Mouse (Mus musculus) liver, embryonic 16.5 days (tissue): Measurements from ENCODE around the gene Atg2a. TPM values are rescaled to one million over a fixed set of nuclear protein-coding genes. Genes with fewer than 3 reads are reported as not detected.

ENCODE experiments used
- ATAC-seq: fragments of 200-750 bp; cut with Nextera tagmentation; 2 replicates; pipeline ENCODE4 v1.8.0; 2017; ENCODE audit warnings: low read depth, mild to moderate bottlenecking, moderate number of reproducible peaks, moderate library complexity
- H3K27ac ChIP-seq: fragments of 300-500 bp; sonication (generic); 2 replicates; pipeline ENCODE4 v1.5.1; 2014; ENCODE audit warnings: mild to moderate bottlenecking, low read length
- H3K27me3 ChIP-seq: fragments of 300-500 bp; sonication (generic); 2 replicates; pipeline ENCODE4 v1.6.1; 2014; ENCODE audit warnings: low read depth, low read length, mixed read lengths; ENCODE audit not compliant: control insufficient read depth, insufficient read depth
- H3K36me3 ChIP-seq: fragments of 300-500 bp; sonication (generic); 2 replicates; pipeline ENCODE4 v1.6.1; 2014; ENCODE audit warnings: mild to moderate bottlenecking; ENCODE audit not compliant: control insufficient read depth, insufficient read depth
- H3K4me1 ChIP-seq: fragments of 300-500 bp; sonication (generic); 2 replicates; pipeline ENCODE4 v1.6.1; 2014; ENCODE audit warnings: low read depth, low read length, mixed read lengths; ENCODE audit not compliant: control insufficient read depth
- H3K4me2 ChIP-seq: fragments of 300-500 bp; sonication (generic); 2 replicates; pipeline ENCODE4 v1.6.1; 2014; ENCODE audit warnings: low read depth, low read length, mixed read lengths
- H3K4me3 ChIP-seq: fragments of 300-500 bp; sonication (generic); 2 replicates; pipeline ENCODE4 v1.5.1; 2014; ENCODE audit warnings: low read depth, mild to moderate bottlenecking, low read length
- H3K9ac ChIP-seq: fragments of 300-500 bp; sonication (generic); 2 replicates; pipeline ENCODE4 v1.6.1; 2014; ENCODE audit warnings: low read depth, low read length
- H3K9me3 ChIP-seq: fragments of 300-500 bp; sonication (generic); replicated peaks from 2 replicates; pipeline ENCODE4 v1.6.1; 2016; ENCODE audit warnings: low read length; ENCODE audit not compliant: control insufficient read depth
- WGBS: fragments of 180-500 bp; shearing (Covaris S2); extraction: QIAGEN DNeasy Blood & Tissue Kit; methylation state at CpG from one replicate; pipeline ENCODE4 v1.1.7; 2014; ENCODE audit not compliant: insufficient replicate concordance; 5-methylcytosine and 5-hydroxymethylcytosine counted together
- polyA plus RNA-seq: library from polyadenylated mRNA; unstranded; fragments of >200 nt; fragmentation: Nextera tagmentation; extraction: Ambion mirVana; gene quantifications from 2 replicates; pipeline ENCODE4 v1.2.1, GENCODE M21; 2015

Atg2a gene
- polyA plus RNA-seq, 1 experiment from 2014 or later: 6.1 TPM

GRCm38 (mm10) chr19:6231036-6231435, 10.4 kb upstream of the Atg2a start:
- H3K36me3 ChIP-seq: no peaks in the 10 kb centered on the region
- WGBS: 70% methylated on average over 2 of the region's 2 CpGs
- no peak overlapping the region for H3K9ac ChIP-seq
- no peaks in the 10 kb centered on the region for H3K9me3 ChIP-seq
- H3K27me3 ChIP-seq: no peaks in the 10 kb centered on the region
- H3K4me3 ChIP-seq: no peak overlapping the region
- ATAC-seq: no peak
- H3K4me1 ChIP-seq: peaks cover 18% of the 10 kb centered on the region
- no peak overlapping the region for H3K4me2 ChIP-seq
- no peak overlapping the region for H3K27ac ChIP-seq

GRCm38 (mm10) chr19:6233647-6234046, 7.8 kb upstream of the Atg2a start:
- H3K36me3 ChIP-seq: no peaks in the 10 kb centered on the region
- H3K4me3 ChIP-seq: no peak overlapping the region
- ATAC-seq: no peak
- no peaks in the 10 kb centered on the region for H3K27me3 ChIP-seq
- no peaks in the 10 kb centered on the region for H3K9me3 ChIP-seq
- no peak overlapping the region for H3K4me2 ChIP-seq
- WGBS: 79% methylated on average over 16 of the region's 16 CpGs
- H3K9ac ChIP-seq: no peak overlapping the region
- peaks cover 28% of the 10 kb centered on the region for H3K4me1 ChIP-seq
- no peak overlapping the region for H3K27ac ChIP-seq

DNA sequence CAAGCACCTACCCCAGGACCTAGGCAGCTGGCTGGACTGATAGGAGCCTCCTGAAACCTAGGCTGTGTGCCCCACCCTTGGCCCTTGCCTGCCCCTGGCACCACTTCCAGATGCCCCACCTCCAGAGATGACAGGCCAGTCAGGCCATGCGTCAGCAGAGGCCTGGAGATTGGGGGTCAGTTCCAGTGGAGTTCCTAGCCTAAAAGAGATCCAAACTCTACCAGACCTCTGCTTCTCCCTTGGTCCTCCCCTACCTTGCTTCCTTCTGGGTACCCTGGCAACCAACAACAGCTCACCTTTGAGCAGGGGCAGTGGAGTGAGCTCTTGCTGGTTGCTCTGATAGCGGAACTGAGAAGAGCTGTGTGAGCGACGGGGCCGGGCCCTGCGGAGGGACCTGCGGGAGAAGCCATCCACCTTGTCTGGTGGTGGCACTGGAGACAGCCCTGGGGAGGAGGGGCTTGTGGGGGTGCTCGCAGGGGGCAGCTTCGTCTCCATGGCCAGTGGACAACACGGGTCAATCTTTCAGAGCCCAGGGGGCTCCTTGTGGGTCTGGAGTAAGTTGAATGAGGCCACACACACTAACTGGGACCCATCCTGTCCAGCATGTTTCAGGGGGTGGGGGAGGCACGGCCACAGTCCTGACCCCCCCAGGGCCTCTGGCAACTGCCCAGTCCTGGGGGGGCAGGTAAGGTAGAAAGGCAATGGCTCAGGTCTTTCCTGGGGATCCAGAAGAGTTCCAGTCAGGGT, 7.0 kb upstream of the Atg2a start:
- Histone ChIP-seq H3K4me3 (no peak overlapping the region; the same call in 1 of the 2 replicates), H3K9me3 (no peaks in the 10 kb centered on the region), H3K27ac (no peak overlapping the region), H3K4me2 (peak overlapping the region; percentile 97), H3K4me1 (peaks cover 29% of the 10 kb centered on the region), H3K36me3 (no peaks in the 10 kb centered on the region), H3K27me3 (no peaks in the 10 kb centered on the region), H3K9ac (peak overlapping the region; percentile 79; the same call in 1 of the 2 replicates)
- ATAC-seq: peak; percentile 12; the same call in 1 of the 2 replicates
- WGBS: 62% methylated on average over 11 of the region's 11 CpGs

DNA sequence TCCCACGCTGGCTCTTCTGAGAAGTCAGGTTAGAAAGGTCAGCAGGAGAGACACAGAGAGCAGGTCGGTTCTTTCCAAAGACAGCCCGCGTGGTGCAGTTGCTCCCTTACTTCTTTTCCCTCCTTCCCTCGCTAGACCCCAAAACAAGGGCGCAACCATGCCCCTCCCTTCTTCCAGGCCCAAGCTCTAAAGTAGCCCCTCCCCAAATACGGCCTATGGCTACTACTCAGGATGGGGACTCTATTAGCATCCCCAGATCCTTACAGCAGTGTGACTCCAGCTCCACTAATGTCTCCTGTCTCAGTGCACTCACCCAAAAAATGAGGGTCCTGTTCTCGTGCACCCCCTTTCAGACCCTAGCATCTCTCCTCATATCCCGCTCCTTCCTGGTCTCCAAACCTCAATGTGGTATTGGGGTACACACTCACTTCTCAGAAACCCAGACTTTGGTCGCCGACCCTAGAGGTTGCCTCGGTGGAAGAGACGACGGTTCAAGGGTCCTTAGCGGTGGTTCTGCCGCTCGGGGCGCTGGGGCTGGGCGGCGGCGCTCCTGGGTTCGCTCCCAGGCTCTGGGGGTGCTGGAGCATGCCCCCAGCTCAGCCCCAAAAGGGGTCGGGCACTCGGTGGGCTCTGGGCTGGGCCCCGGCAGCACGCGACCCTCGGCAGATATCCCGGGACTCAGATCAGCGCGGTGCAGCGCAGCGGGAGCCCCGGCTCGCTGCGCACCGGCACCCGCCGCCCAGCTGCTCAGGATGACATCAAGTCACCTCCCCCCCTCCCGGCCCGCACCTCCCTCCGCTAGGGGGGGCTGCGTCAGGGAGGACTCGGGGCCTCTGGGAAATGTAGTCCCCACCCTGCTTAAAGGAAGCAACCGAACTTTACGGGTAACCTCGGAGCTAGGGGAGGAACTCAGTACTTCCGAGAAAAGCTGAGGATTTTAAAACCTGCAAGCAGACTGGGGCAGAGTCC, 6.1 kb upstream of the Atg2a start, which contains the start of gene Ppp2r5b:
Gene Ppp2r5b, minus strand, starts transcription at position 789 of the 969 bp plus-strand sequence.
- WGBS: 8% methylated on average over 48 of the region's 48 CpGs
- Histone ChIP-seq H3K9ac (peak within 1 kb of the TSS; percentile 79), H3K4me3 (peak within 1 kb of the TSS; percentile 71), H3K4me1 (peaks cover 38% of the 10 kb centered on the region), H3K27ac (peak within 1 kb of the TSS; percentile 97), H3K9me3 (no peaks in the 10 kb centered on the region), H3K4me2 (peak within 1 kb of the TSS; percentile 97), H3K36me3 (no peaks in the 10 kb centered on the region), H3K27me3 (no peaks in the 10 kb centered on the region)
- peak; percentile 90 for ATAC-seq

GRCm38 (mm10) chr19:6236053-6236441, 5.4 kb upstream of the Atg2a start:
- no peaks in the 10 kb centered on the region for H3K9me3 ChIP-seq
- H3K36me3 ChIP-seq: no peaks in the 10 kb centered on the region
- no peaks in the 10 kb centered on the region for H3K27me3 ChIP-seq
- ATAC-seq: peak; percentile 87
- H3K27ac ChIP-seq: peak overlapping the region; percentile 97
- peak overlapping the region; percentile 71 for H3K4me3 ChIP-seq
- WGBS: under 1% methylated on average over 9 of the region's 9 CpGs
- peak overlapping the region; percentile 79 for H3K9ac ChIP-seq
- peak overlapping the region; percentile 97 for H3K4me2 ChIP-seq
- H3K4me1 ChIP-seq: peaks cover 44% of the 10 kb centered on the region

DNA sequence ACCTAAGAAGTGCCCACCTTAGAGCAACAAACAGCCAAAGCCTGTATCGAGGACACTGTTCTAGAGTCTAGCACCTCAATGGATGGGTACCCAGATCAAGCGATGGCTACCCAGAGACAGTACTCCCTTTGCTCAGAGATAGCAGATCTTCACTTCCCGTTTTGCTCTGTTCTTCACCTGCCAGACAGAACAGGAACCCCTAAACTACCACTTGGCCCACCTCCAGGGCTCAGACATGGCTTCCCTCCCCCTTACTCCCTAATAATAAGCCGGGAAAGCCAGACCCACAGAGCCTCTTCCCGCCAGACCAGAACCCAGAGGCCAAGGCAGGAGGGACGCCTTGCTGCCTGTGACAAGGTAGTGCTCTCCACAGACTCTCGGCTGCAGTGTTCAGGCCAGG, 4.6 kb upstream of the Atg2a start:
- Histone ChIP-seq H3K4me2 (no peak overlapping the region), H3K4me1 (peaks cover 45% of the 10 kb centered on the region), H3K27ac (no peak overlapping the region), H3K4me3 (no peak overlapping the region), H3K9me3 (no peaks in the 10 kb centered on the region), H3K36me3 (no peaks in the 10 kb centered on the region), H3K27me3 (no peaks in the 10 kb centered on the region), H3K9ac (no peak overlapping the region)
- WGBS: 62% methylated on average over 7 of the region's 7 CpGs
- no peak for ATAC-seq

DNA sequence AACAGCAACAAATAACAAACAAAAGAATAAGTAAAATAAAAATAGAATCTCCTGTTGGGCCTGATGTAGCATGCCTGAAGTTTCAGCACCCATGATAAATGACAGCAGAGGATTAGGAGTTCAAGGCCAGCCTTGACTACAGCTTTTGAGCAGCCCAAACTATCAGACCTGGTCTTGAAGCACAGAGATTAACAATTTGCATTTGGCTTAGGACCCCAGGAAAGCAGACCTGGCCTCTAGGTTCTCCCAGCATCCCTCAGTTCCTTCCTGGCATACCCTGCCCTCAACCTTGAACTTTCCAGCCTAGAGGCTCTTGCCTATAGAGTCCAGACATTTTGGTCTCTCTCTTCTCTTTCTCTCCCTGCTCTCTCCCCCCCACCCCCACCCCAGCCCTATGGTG, 2.7 kb upstream of the Atg2a start:
- peaks cover 59% of the 10 kb centered on the region for H3K4me1 ChIP-seq
- H3K36me3 ChIP-seq: no peaks in the 10 kb centered on the region
- no peak overlapping the region for H3K27ac ChIP-seq
- no peak overlapping the region for H3K9ac ChIP-seq
- H3K4me2 ChIP-seq: no peak overlapping the region
- H3K4me3 ChIP-seq: no peak overlapping the region
- no peaks in the 10 kb centered on the region for H3K27me3 ChIP-seq
- no peak for ATAC-seq
- no peaks in the 10 kb centered on the region for H3K9me3 ChIP-seq

DNA sequence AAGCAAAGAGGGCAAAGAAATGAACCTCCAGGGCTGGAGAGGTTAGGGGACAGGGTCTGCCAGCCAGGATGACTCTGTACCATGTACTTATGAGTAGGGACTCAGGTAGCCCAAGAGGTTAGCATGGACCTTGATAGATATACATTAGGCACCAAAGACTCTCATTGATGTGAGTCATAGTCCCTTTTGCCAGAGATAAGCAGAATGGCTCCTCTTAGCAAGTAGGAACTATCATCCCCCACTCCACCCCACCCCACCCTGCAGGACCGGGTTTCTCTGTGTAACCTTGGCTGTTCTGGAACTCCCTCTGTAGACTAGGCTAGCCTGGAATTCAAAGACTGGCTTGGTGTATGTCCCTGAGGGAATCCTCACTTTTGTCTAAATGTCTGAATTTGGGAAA, 1.3 kb upstream of the Atg2a start:
- Histone ChIP-seq H3K27me3 (no peaks in the 10 kb centered on the region), H3K4me3 (no peak overlapping the region), H3K27ac (peak overlapping the region; percentile 85), H3K36me3 (no peaks in the 10 kb centered on the region), H3K4me2 (peak overlapping the region; percentile 53), H3K4me1 (peaks cover 45% of the 10 kb centered on the region), H3K9me3 (no peaks in the 10 kb centered on the region), H3K9ac (peak overlapping the region; percentile 17; the same call in 1 of the 2 replicates)
- ATAC-seq: peak; percentile 6; the same call in 1 of the 2 replicates
- WGBS: 19% methylated on average over 1 of the region's 1 CpGs
